Mouse (Mus musculus) stomach, embryonic 15.5 days (tissue): ENCODE measurements around the gene Ptpn7. TPM values are rescaled to one million over a fixed set of nuclear protein-coding genes. Genes with fewer than 3 reads are reported as not detected.

ENCODE experiments used
- ATAC-seq: fragments of 200-750 bp; cut with Nextera tagmentation; 2 replicates; pipeline ENCODE4 v1.8.0; 2017; ENCODE audit warnings: low read depth, moderate number of reproducible peaks, moderate TSS enrichment; ENCODE audit not compliant: insufficient read depth, low FRiP score
- H3K27ac ChIP-seq: fragments of 300-500 bp; sonication (generic); 2 replicates; pipeline ENCODE4 v1.5.1; 2015; ENCODE audit warnings: mild to moderate bottlenecking, inconsistent platforms
- H3K27me3 ChIP-seq: fragments of 300-500 bp; sonication (generic); replicated peaks from 2 replicates; pipeline ENCODE4 v1.6.1; 2015; ENCODE audit warnings: inconsistent platforms
- H3K36me3 ChIP-seq: fragments of 300-500 bp; sonication (generic); 2 replicates; pipeline ENCODE4 v1.6.1; 2015; ENCODE audit warnings: inconsistent platforms
- H3K4me1 ChIP-seq: fragments of 300-500 bp; sonication (generic); 2 replicates; pipeline ENCODE4 v1.6.1; 2015; ENCODE audit warnings: inconsistent platforms
- H3K4me2 ChIP-seq: fragments of 300-500 bp; sonication (generic); 2 replicates; pipeline ENCODE4 v1.6.1; 2015; ENCODE audit warnings: mild to moderate bottlenecking, inconsistent platforms
- H3K4me3 ChIP-seq: fragments of 300-500 bp; sonication (generic); replicated peaks from 2 replicates; pipeline ENCODE4 v1.5.1; 2015; ENCODE audit warnings: inconsistent platforms
- H3K9ac ChIP-seq: fragments of 300-500 bp; sonication (generic); 2 replicates; pipeline ENCODE4 v1.6.1; 2015; ENCODE audit warnings: inconsistent platforms
- H3K9me3 ChIP-seq: fragments of 300-500 bp; sonication (generic); 2 replicates; pipeline ENCODE4 v1.6.1; 2016; ENCODE audit warnings: inconsistent platforms
- WGBS: fragments of 180-500 bp; shearing (Covaris S2); methylation state at CpG from one replicate; pipeline ENCODE4 v1.1.7; 2015; 5-methylcytosine and 5-hydroxymethylcytosine counted together
- polyA plus RNA-seq: library from polyadenylated mRNA; unstranded; fragments of >200 nt; fragmentation: Nextera tagmentation; extraction: Ambion mirVana; gene quantifications from 2 replicates; pipeline ENCODE4 v1.2.1, GENCODE M21; 2015

The Ptpn7 gene
- 2.4 and 3.3 TPM in 2 replicates for polyA plus RNA-seq

- H3K27ac ChIP-seq = peak within 1 kb of the TSS; percentile 14; the same call in 1 of the 2 replicates
- H3K4me1 ChIP-seq = 0 out of 2 replicates have a peak, but pooled peaks cover 12% of the 10 kb centered on the region
- peak; percentile 41; the same call in 1 of the 2 replicates for ATAC-seq
- H3K9ac ChIP-seq = no peak within 1 kb of the TSS
- no peaks in the 10 kb centered on the region for H3K36me3 ChIP-seq
- no peaks in the 10 kb centered on the region for H3K9me3 ChIP-seq
- 38% methylated on average over 10 of the region's 10 CpGs for WGBS
- H3K4me3 ChIP-seq = no peak within 1 kb of the TSS
- peak within 1 kb of the TSS; percentile 22 for H3K4me2 ChIP-seq
- H3K27me3 ChIP-seq = 0 out of 2 replicates have a peak, but pooled peaks cover 3% of the 10 kb centered on the region
Measured at GRCm38 (mm10) chr1:135132473-135132872, at the start of gene Ptpn7. Gene Ptpn7 (plus strand): TSS chr1:135132700.

- WGBS = 81% methylated on average over 9 of the region's 9 CpGs
- Histone ChIP-seq H3K9ac (no peak overlapping the region), H3K36me3 (no peaks in the 10 kb centered on the region), H3K9me3 (no peaks in the 10 kb centered on the region), H3K4me3 (no peak overlapping the region), H3K4me2 (no peak overlapping the region), H3K27me3 (peaks cover 32% of the 10 kb centered on the region), H3K4me1 (no peaks in the 10 kb centered on the region), H3K27ac (no peak overlapping the region)
- no peak for ATAC-seq
Measured at GRCm38 (mm10) chr1:135083465-135083864, 49.0 kb upstream of the Ptpn7 start.

- WGBS = 12% methylated on average over 28 of the region's 28 CpGs
- H3K4me2 ChIP-seq = peak overlapping the region; percentile 39
- no peaks in the 10 kb centered on the region for H3K36me3 ChIP-seq
- no peak overlapping the region for H3K27ac ChIP-seq
- no peak for ATAC-seq
- H3K9ac ChIP-seq = no peak overlapping the region
- peaks cover 43% of the 10 kb centered on the region for H3K27me3 ChIP-seq
- H3K4me1 ChIP-seq = no peaks in the 10 kb centered on the region
- no peaks in the 10 kb centered on the region for H3K9me3 ChIP-seq
- no peak overlapping the region; the same call in 1 of the 2 replicates for H3K4me3 ChIP-seq
Measured at GRCm38 (mm10) chr1:135085296-135085871, 47.1 kb upstream of the Ptpn7 start.

GRCm38 (mm10) chr1:135086015-135086414, 46.5 kb upstream of the Ptpn7 start:
- Histone ChIP-seq H3K4me2 (no peak overlapping the region), H3K4me3 (no peak overlapping the region), H3K4me1 (no peaks in the 10 kb centered on the region), H3K27ac (no peak overlapping the region), H3K9me3 (no peaks in the 10 kb centered on the region), H3K9ac (no peak overlapping the region), H3K36me3 (no peaks in the 10 kb centered on the region), H3K27me3 (peaks cover 43% of the 10 kb centered on the region)
- WGBS = 32% methylated on average over 7 of the region's 7 CpGs
- no peak for ATAC-seq

GRCm38 (mm10) chr1:135087414-135087813, 45.1 kb upstream of the Ptpn7 start:
- Histone ChIP-seq H3K27ac (no peak overlapping the region), H3K9me3 (no peaks in the 10 kb centered on the region), H3K4me2 (no peak overlapping the region), H3K4me1 (no peaks in the 10 kb centered on the region), H3K36me3 (no peaks in the 10 kb centered on the region), H3K9ac (no peak overlapping the region), H3K27me3 (peaks cover 43% of the 10 kb centered on the region), H3K4me3 (no peak overlapping the region)
- ATAC-seq = no peak
- WGBS = 69% methylated on average over 1 of the region's 1 CpGs

GRCm38 (mm10) chr1:135089626-135090025, 42.9 kb upstream of the Ptpn7 start:
- no peak for ATAC-seq

GRCm38 (mm10) chr1:135090914-135091313, 41.6 kb upstream of the Ptpn7 start:
- no peak overlapping the region for H3K4me2 ChIP-seq
- H3K4me3 ChIP-seq = no peak overlapping the region
- H3K9ac ChIP-seq = no peak overlapping the region
- peaks cover 23% of the 10 kb centered on the region for H3K27me3 ChIP-seq
- no peaks in the 10 kb centered on the region for H3K9me3 ChIP-seq
- no peaks in the 10 kb centered on the region for H3K4me1 ChIP-seq
- H3K27ac ChIP-seq = no peak overlapping the region
- no peak for ATAC-seq
- no peaks in the 10 kb centered on the region for H3K36me3 ChIP-seq
- 67% methylated on average over 3 of the region's 3 CpGs for WGBS

More at GRCm38 (mm10) chr1:135089626-135090025, 42.9 kb upstream of the Ptpn7 start:
- no peaks in the 10 kb centered on the region for H3K36me3 ChIP-seq
- no peak overlapping the region for H3K27ac ChIP-seq
- peaks cover 35% of the 10 kb centered on the region for H3K27me3 ChIP-seq
- no peak overlapping the region for H3K9ac ChIP-seq
- H3K4me3 ChIP-seq = no peak overlapping the region
- H3K4me2 ChIP-seq = no peak overlapping the region
- no peaks in the 10 kb centered on the region for H3K4me1 ChIP-seq
- H3K9me3 ChIP-seq = no peaks in the 10 kb centered on the region
- 71% methylated on average over 10 of the region's 10 CpGs for WGBS

- H3K4me2 ChIP-seq = no peak overlapping the region
- H3K27me3 ChIP-seq = no peaks in the 10 kb centered on the region
- H3K9me3 ChIP-seq = no peaks in the 10 kb centered on the region
- no peak overlapping the region for H3K4me3 ChIP-seq
- no peak overlapping the region for H3K27ac ChIP-seq
- H3K9ac ChIP-seq = no peak overlapping the region
- 70% methylated on average over 7 of the region's 7 CpGs for WGBS
- H3K4me1 ChIP-seq = no peaks in the 10 kb centered on the region
- no peaks in the 10 kb centered on the region for H3K36me3 ChIP-seq
- ATAC-seq = no peak
Measured at GRCm38 (mm10) chr1:135094723-135095122, 37.8 kb upstream of the Ptpn7 start.

GRCm38 (mm10) chr1:135095189-135095588, 37.3 kb upstream of the Ptpn7 start:
- Histone ChIP-seq H3K36me3 (no peaks in the 10 kb centered on the region), H3K4me2 (no peak overlapping the region), H3K9ac (no peak overlapping the region), H3K9me3 (no peaks in the 10 kb centered on the region), H3K4me3 (no peak overlapping the region), H3K27ac (no peak overlapping the region), H3K27me3 (no peaks in the 10 kb centered on the region), H3K4me1 (no peaks in the 10 kb centered on the region)
- 26% methylated on average over 7 of the region's 7 CpGs for WGBS
- ATAC-seq = no peak

- H3K4me3 ChIP-seq = no peak overlapping the region
- 73% methylated on average over 11 of the region's 11 CpGs for WGBS
- no peaks in the 10 kb centered on the region for H3K9me3 ChIP-seq
- H3K27me3 ChIP-seq = 0 out of 2 replicates have a peak, but pooled peaks cover 3% of the 10 kb centered on the region
- ATAC-seq = no peak
- H3K9ac ChIP-seq = no peak overlapping the region
- H3K27ac ChIP-seq = no peak overlapping the region
- no peaks in the 10 kb centered on the region for H3K36me3 ChIP-seq
- no peak overlapping the region for H3K4me2 ChIP-seq
- no peaks in the 10 kb centered on the region for H3K4me1 ChIP-seq
Measured at GRCm38 (mm10) chr1:135096312-135096711, 36.2 kb upstream of the Ptpn7 start.

- 94% methylated on average over 6 of the region's 6 CpGs for WGBS
- H3K4me3 ChIP-seq = no peak overlapping the region
- no peak overlapping the region for H3K27ac ChIP-seq
- H3K27me3 ChIP-seq = 0 out of 2 replicates have a peak, but pooled peaks cover 3% of the 10 kb centered on the region
- no peaks in the 10 kb centered on the region for H3K9me3 ChIP-seq
- no peaks in the 10 kb centered on the region for H3K4me1 ChIP-seq
- H3K9ac ChIP-seq = no peak overlapping the region
- ATAC-seq = no peak
- no peaks in the 10 kb centered on the region for H3K36me3 ChIP-seq
- no peak overlapping the region for H3K4me2 ChIP-seq
Measured at GRCm38 (mm10) chr1:135097441-135097840, 35.1 kb upstream of the Ptpn7 start.

GRCm38 (mm10) chr1:135098441-135098840, 34.1 kb upstream of the Ptpn7 start:
- Histone ChIP-seq H3K4me2 (no peak overlapping the region), H3K9ac (no peak overlapping the region), H3K27me3 (peaks cover 10% of the 10 kb centered on the region; the same call in 1 of the 2 replicates), H3K27ac (no peak overlapping the region), H3K9me3 (no peaks in the 10 kb centered on the region), H3K4me3 (no peak overlapping the region), H3K4me1 (no peaks in the 10 kb centered on the region), H3K36me3 (no peaks in the 10 kb centered on the region)
- ATAC-seq = no peak
- 83% methylated on average over 7 of the region's 7 CpGs for WGBS
